Mouse (Mus musculus) layer of hippocampus, adult 11-12 months (tissue): ENCODE data around the gene Zfp82.
"Not testable (repeated sequence)": the region's sequence is repeated elsewhere in the genome, so short reads cannot be mapped to it uniquely, and the experiment has no call there.

ENCODE experiments used
- DNase-seq: peaks from one replicate; pipeline ENCODE4 v3.0.0; 2022; ENCODE audit warnings: low spot score

Gene Zfp82

GRCm38 (mm10) chr7:30072146-30073028 is at the start of gene Zfp82:
Zfp82 (minus strand) TSS chr7:30072900.
- peak; percentile 84 for DNase-seq

- no peak for DNase-seq
Observed at GRCm38 (mm10) chr7:30122188-30122530, 49.5 kb upstream of the Zfp82 start.

- peak; percentile 90 for DNase-seq
Observed at GRCm38 (mm10) chr7:30121308-30122187, 48.8 kb upstream of the Zfp82 start, which contains the start of gene Zfp382. Zfp382 (plus strand) TSS chr7:30121942.

GRCm38 (mm10) chr7:30117935-30118334 is 45.2 kb upstream of the Zfp82 start:
- DNase-seq = not testable (repeated sequence)

- no peak for DNase-seq
Observed at GRCm38 (mm10) chr7:30116076-30116475, 43.4 kb upstream of the Zfp82 start.

GRCm38 (mm10) chr7:30099297-30099696 is 26.6 kb upstream of the Zfp82 start:
- DNase-seq = peak; percentile 86

- no peak for DNase-seq
Observed at GRCm38 (mm10) chr7:30095551-30096125, 22.9 kb upstream of the Zfp82 start.

GRCm38 (mm10) chr7:30094646-30095429 is 22.1 kb upstream of the Zfp82 start, which contains the start of gene Zfp260:
Zfp260 (plus strand) TSS chr7:30094777.
- DNase-seq = peak; percentile 92

- DNase-seq = no peak
Observed at GRCm38 (mm10) chr7:30093918-30094415, 21.3 kb upstream of the Zfp82 start.

- no peak for DNase-seq
Observed at GRCm38 (mm10) chr7:30092666-30093065, 20.0 kb upstream of the Zfp82 start.

- DNase-seq = no peak
Observed at GRCm38 (mm10) chr7:30090970-30091585, 18.4 kb upstream of the Zfp82 start.

GRCm38 (mm10) chr7:30090092-30090969 is 17.6 kb upstream of the Zfp82 start, which contains the start of the genes Gm26920 and Zfp566:
Gm26920 (minus strand) TSS chr7:30090410.
Zfp566 (minus strand) TSS chr7:30090527.
- DNase-seq = peak; percentile 97

- DNase-seq = no peak
Observed at GRCm38 (mm10) chr7:30089405-30089804, 16.7 kb upstream of the Zfp82 start.

- DNase-seq = no peak
Observed at GRCm38 (mm10) chr7:30086524-30086923, 13.8 kb upstream of the Zfp82 start.

GRCm38 (mm10) chr7:30064622-30065021 is 8.1 kb downstream of the Zfp82 start:
- DNase-seq = no peak

- no peak for DNase-seq
Observed at GRCm38 (mm10) chr7:30062478-30062877, 10.2 kb downstream of the Zfp82 start.

- DNase-seq = no peak
Observed at GRCm38 (mm10) chr7:30060341-30060740, 12.4 kb downstream of the Zfp82 start.

- no peak for DNase-seq
Observed at GRCm38 (mm10) chr7:30053591-30053990, 19.1 kb downstream of the Zfp82 start.

- peak; percentile 92 for DNase-seq
Observed at GRCm38 (mm10) chr7:30050882-30051548, 21.7 kb downstream of the Zfp82 start, which contains the start of gene Zfp14. Zfp14 (minus strand) TSS chr7:30051380.
